Mouse (Mus musculus) midbrain, postnatal 0 days (tissue): ENCODE measurements around the gene Smok2b. TPM values are rescaled to one million over a fixed set of nuclear protein-coding genes. Genes with fewer than 3 reads are reported as not detected.
A peak's percentile ranks its signal among the peaks of the same experiment; 100 is the strongest.
"Not testable (repeated sequence)": the region's sequence is repeated elsewhere in the genome, so short reads cannot be mapped to it uniquely, and the experiment has no call there.

Source experiments
- ATAC-seq: fragments of 200-750 bp; cut with Nextera tagmentation; 2 replicates; pipeline ENCODE4 v1.8.0; 2017; ENCODE audit warnings: moderate number of reproducible peaks, mild to moderate bottlenecking, moderate TSS enrichment, moderate library complexity; ENCODE audit not compliant: low FRiP score
- DNase-seq: peaks from one replicate; pipeline ENCODE4 v3.0.0-alpha.2; 2015; ENCODE audit warnings: low spot score
- H3K27ac ChIP-seq: fragments of 300-500 bp; sonication (generic); 2 replicates; pipeline ENCODE4 v1.5.1; 2014; ENCODE audit warnings: low read depth, mild to moderate bottlenecking, low read length, mixed read lengths
- H3K27me3 ChIP-seq: fragments of 300-500 bp; sonication (generic); 2 replicates; pipeline ENCODE4 v1.6.1; 2014; ENCODE audit warnings: low read length, control low read depth, mixed read lengths; ENCODE audit not compliant: insufficient read depth
- H3K36me3 ChIP-seq: fragments of 300-500 bp; sonication (generic); 2 replicates; pipeline ENCODE4 v1.6.1; 2014; ENCODE audit warnings: low read length, control low read depth, mixed read lengths; ENCODE audit not compliant: insufficient read depth
- H3K4me1 ChIP-seq: fragments of 300-500 bp; sonication (generic); 2 replicates; pipeline ENCODE4 v1.6.1; 2014; ENCODE audit warnings: mild to moderate bottlenecking, control low read depth, antibody characterized with exemption, low read length, mixed read lengths; ENCODE audit not compliant: insufficient read depth
- H3K4me2 ChIP-seq: fragments of 300-500 bp; sonication (generic); 2 replicates; pipeline ENCODE4 v1.6.1; 2014; ENCODE audit warnings: low read depth, mild to moderate bottlenecking, low read length, mixed read lengths; ENCODE audit not compliant: poor library complexity, severe bottlenecking
- H3K4me3 ChIP-seq: fragments of 300-500 bp; sonication (generic); 2 replicates; pipeline ENCODE4 v1.5.1; 2014; ENCODE audit warnings: low read depth, mild to moderate bottlenecking, low read length, moderate library complexity
- H3K9ac ChIP-seq: fragments of 300-500 bp; sonication (generic); replicated peaks from 2 replicates; pipeline ENCODE4 v1.6.1; 2014; ENCODE audit warnings: mild to moderate bottlenecking, low read length, moderate library complexity, mixed read lengths; ENCODE audit not compliant: poor library complexity, severe bottlenecking
- H3K9me3 ChIP-seq: fragments of 300-500 bp; sonication (generic); 2 replicates; pipeline ENCODE4 v1.6.1; 2016; ENCODE audit warnings: low read length, control low read depth
- WGBS: fragments of 180-500 bp; shearing (Covaris S2); extraction: QIAGEN DNeasy Blood & Tissue Kit; methylation state at CpG from one replicate; pipeline ENCODE4 v1.1.7; 2014; 5-methylcytosine and 5-hydroxymethylcytosine counted together
- polyA plus RNA-seq: library from polyadenylated mRNA; unstranded; fragments of >200 nt; fragmentation: Nextera tagmentation; extraction: Ambion mirVana; gene quantifications from 2 replicates; pipeline ENCODE4 v1.2.1, GENCODE M21; 2015
- total RNA-seq: library from RNA; depleted of rRNA; stranded (reverse); fragments of >200 nt; gene quantifications from 2 replicates; pipeline ENCODE4 v1.2.3, GENCODE M21; 2014; rRNA removed

The Smok2b gene
- total RNA-seq (not detected in 2 replicates), polyA plus RNA-seq (not detected in 2 replicates)

DNA sequence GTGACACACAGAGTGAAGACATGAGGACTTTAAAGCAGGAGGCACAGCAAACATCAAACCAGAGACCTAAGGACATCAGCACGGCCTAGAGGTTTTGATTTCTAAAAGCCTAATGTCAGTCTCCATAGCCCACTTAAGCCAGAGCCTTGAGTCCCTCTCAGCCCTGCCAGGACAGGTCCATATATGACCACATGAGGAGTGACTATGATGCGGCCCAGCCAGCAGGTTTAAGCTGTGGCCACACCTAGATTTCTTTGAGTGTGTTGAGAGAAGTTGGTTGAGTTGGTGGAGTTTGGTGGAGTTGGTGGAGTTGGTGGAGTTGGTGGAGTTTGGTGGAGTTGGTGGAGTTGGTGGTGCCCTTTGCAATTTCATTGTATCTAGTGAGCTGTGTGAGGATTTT, at the start of gene Smok2b:
Gene Smok2b (plus strand): TSS at position 301 of the 400 bp plus-strand sequence.
- WGBS: 80% methylated on average over 2 of the region's 2 CpGs
- H3K27me3 ChIP-seq, H3K9ac ChIP-seq: not testable (repeated sequence)

DNA sequence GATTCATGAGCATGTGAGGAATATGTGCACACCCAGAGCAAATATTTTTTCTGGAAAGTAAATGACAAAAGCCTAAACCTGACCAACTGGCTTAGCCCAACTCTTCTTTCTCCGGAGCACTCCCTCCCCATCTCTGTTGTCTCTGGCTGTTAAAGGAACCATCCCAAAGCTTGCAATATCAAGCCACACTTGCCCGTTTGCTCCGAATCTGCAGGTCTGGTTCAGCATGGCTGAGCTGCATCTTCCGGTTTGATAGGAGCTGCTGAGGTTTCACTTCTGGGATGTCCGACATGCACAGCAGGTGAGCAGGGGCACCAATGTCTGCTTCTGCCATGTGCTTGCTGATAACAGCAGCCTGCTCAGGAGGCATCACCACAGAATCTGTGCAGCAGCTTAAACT, 49.6 kb upstream of the Smok2b start:
- not testable (repeated sequence) for H3K27me3 ChIP-seq, H3K9ac ChIP-seq, H3K4me2 ChIP-seq, H3K27ac ChIP-seq, H3K36me3 ChIP-seq, ATAC-seq, H3K4me3 ChIP-seq, H3K4me1 ChIP-seq, DNase-seq
- 89% methylated on average over 5 of the region's 5 CpGs for WGBS
- peaks cover 30% of the 10 kb centered on the region for H3K9me3 ChIP-seq

More for the DNA sequence above, at the start of gene Smok2b:
- H3K27ac ChIP-seq, H3K4me2 ChIP-seq, H3K4me1 ChIP-seq, DNase-seq, H3K4me3 ChIP-seq, H3K36me3 ChIP-seq, ATAC-seq: not testable (repeated sequence)
- peaks cover 87% of the 10 kb centered on the region for H3K9me3 ChIP-seq

DNA sequence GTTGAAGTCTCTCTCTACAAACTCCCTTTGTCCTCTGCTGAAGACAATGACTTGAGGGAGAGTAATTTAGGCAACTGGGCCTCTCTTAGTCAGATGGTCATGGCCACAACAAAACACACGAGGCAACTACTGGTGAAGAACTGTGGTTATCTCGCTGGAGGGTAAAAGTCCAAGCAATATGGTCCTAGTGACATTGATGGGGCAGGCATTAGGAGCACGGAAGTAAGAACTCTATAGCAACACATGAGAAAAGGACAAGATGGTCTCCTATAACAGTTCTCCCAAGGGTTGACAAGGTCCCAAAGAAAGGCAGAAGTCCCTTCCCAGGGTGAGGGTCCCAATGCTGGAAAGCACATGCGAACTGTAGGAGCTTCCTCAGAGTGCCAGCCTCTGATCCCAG, 47.3 kb upstream of the Smok2b start:
- H3K4me3 ChIP-seq: not testable (repeated sequence)

DNA sequence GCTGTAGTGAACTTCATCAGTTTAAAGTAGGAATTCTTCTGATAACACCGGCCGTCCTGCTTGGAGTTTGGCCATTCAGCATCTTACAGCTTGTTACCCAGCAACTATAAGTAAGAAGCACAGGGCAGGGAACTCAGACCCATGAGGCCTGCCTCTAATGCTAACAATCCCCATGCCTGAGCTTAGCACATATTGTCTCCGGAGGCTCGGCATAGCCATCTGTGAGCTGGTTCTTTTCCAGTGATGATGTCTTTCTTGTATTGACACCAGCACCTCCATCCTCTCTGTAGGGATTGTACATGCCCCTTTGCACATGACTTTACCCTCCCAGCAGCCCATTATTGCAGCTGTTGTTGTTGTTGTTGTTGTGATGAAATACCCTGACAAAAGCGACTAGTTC, 45.5 kb upstream of the Smok2b start:
- H3K27me3 ChIP-seq, H3K4me2 ChIP-seq, H3K4me1 ChIP-seq, ATAC-seq, DNase-seq, H3K36me3 ChIP-seq, H3K9ac ChIP-seq, H3K4me3 ChIP-seq, H3K27ac ChIP-seq: not testable (repeated sequence)
- 94% methylated on average over 4 of the region's 5 CpGs for WGBS
- H3K9me3 ChIP-seq: peaks cover 49% of the 10 kb centered on the region

More for the DNA sequence above, 47.3 kb upstream of the Smok2b start:
- DNase-seq, H3K4me2 ChIP-seq, H3K9ac ChIP-seq, H3K27ac ChIP-seq, ATAC-seq, H3K36me3 ChIP-seq, H3K4me1 ChIP-seq, H3K27me3 ChIP-seq: not testable (repeated sequence)
- H3K9me3 ChIP-seq: peaks cover 49% of the 10 kb centered on the region
- 53% methylated on average over 2 of the region's 4 CpGs for WGBS

DNA sequence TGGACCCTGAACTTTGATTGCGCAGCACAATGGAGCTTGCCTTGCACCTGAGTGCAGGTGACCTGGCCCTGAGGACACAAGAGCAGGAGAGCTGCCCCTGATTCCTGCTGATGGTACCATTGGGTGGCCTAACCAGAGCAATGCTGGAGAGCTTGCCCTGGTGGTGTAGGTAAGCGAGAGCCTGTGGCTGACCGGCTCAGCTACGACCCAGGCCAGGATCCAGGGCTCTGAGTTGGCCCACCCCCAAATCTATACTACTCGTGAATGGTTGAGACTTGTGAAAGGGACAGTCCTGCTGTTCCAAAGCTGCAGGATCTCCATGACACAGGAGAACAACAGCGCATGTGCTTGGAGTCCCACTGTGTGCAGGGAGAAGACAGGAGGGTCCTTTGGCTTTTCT, 43.5 kb upstream of the Smok2b start:
- not testable (repeated sequence) for H3K9ac ChIP-seq, H3K27ac ChIP-seq, H3K4me3 ChIP-seq, ATAC-seq, DNase-seq, H3K4me1 ChIP-seq, H3K4me2 ChIP-seq, H3K36me3 ChIP-seq, H3K27me3 ChIP-seq
- WGBS: 87% methylated on average over 6 of the region's 6 CpGs
- H3K9me3 ChIP-seq: peaks cover 48% of the 10 kb centered on the region

DNA sequence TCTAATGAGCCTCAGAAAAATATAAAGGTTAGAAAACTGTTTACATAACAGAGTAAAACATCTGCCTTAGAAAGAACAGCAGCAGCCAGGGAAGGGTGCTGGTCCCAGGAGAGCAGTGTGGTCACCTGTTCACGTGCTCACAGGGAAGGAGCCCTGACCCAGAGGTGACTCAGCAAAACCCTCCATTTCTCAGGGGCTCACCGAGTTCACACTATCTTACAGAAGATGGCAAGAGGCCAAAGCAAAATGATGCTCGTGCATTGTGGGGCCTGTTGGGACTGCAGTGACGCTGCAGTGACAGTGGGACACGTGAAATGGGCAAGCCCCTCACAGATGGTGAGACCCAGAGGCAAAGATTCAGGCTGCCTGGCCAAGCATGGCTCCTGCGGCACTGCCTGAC, 42.4 kb upstream of the Smok2b start:
- H3K9ac ChIP-seq, H3K27me3 ChIP-seq, H3K27ac ChIP-seq, ATAC-seq, H3K4me3 ChIP-seq, H3K36me3 ChIP-seq, H3K4me2 ChIP-seq, H3K4me1 ChIP-seq, DNase-seq: not testable (repeated sequence)
- 55% methylated on average over 6 of the region's 6 CpGs for WGBS
- H3K9me3 ChIP-seq: peaks cover 37% of the 10 kb centered on the region

DNA sequence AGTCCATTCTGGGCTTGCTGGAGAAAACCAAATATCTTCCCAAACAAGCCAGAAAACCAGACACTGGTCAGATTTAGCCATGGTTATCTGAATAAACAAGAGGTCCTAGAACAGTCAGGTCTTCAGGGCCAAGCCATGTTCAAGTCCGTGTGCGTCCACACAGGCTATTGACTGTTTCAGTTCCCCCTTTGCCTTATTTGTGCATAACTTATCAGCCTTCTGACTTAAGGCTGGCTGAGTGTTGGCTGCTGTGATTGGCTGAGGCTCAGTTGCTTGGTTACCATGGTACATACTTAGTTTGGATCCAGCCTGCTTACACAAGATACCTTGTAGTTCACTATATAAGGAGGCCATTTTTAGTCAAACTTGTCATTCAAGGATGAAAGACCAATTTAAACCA, 41.2 kb upstream of the Smok2b start:
- peak; percentile 10; the same call in 1 of the 2 replicates for ATAC-seq
- WGBS: 80% methylated on average over 2 of the region's 2 CpGs

DNA sequence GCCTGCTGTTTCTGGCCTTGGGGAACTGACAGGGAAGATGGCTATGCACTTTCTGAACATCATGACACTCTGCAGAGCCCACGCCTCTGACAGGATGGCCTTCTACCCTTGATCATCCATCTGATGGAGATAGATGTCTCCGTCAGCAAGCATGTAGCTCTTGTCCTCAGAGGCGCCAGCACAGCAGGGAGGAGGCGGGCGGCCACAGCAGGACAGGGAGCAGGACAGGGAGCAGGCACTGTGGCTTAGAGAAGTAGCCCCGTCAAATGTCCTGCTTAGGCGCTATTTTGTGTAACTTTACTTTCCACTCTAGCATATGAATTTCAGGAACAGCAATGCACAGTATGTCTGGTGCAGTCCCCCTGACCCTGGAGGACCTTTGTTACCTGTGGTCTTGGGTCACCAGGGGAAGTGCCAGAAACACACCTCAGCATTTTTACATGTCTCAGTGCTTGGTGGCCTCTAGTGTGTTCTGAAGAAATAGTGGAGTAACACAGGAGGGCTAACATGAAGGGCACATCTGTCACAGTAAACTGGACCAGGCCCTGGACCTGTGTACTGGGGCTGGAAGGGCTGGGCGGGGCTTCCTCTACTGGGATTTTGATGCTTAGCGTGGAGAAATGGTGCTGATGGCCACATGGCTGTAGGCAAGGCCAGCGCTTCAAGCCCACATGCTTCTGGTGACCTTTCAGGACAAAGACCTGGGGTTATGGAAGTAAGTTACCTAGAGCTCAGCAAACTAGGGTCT, 39.0 kb upstream of the Smok2b start:
- H3K9me3 ChIP-seq: peaks cover 35% of the 10 kb centered on the region
- H3K4me2 ChIP-seq, H3K9ac ChIP-seq, H3K27ac ChIP-seq, H3K4me1 ChIP-seq, DNase-seq, H3K27me3 ChIP-seq, H3K4me3 ChIP-seq, H3K36me3 ChIP-seq, ATAC-seq: not testable (repeated sequence)
- WGBS: 87% methylated on average over 10 of the region's 10 CpGs

More for the DNA sequence above, 41.2 kb upstream of the Smok2b start:
- not testable (repeated sequence) for H3K9ac ChIP-seq, H3K27me3 ChIP-seq, DNase-seq, H3K4me2 ChIP-seq, H3K36me3 ChIP-seq, H3K27ac ChIP-seq, H3K4me1 ChIP-seq, H3K4me3 ChIP-seq
- H3K9me3 ChIP-seq: peaks cover 34% of the 10 kb centered on the region

DNA sequence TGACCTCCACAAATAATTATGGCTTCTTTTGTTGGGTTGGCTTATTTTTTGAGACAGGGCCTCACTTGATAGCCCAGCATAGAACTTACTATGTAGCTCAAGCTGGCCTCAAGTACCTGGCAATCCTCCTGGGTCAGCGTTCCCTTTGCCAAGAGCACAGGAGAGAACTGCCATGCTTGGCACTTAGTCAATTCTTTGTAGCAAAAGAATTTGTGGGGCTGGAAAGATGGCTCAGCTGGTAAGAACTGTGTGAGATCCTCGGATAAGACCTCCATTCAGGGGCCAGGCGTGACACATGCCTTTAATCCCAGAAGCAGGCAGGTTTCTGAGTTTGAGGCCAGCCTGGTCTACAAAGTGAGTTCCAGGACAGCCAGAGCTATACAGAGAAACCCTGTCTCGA, 33.6 kb upstream of the Smok2b start:
- not testable (repeated sequence) for H3K4me1 ChIP-seq, H3K4me2 ChIP-seq, H3K27me3 ChIP-seq, H3K36me3 ChIP-seq, DNase-seq, H3K4me3 ChIP-seq, ATAC-seq, H3K27ac ChIP-seq, H3K9ac ChIP-seq
- WGBS: 66% methylated on average over 4 of the region's 4 CpGs
- peaks cover 29% of the 10 kb centered on the region for H3K9me3 ChIP-seq
